Comparison of ENCODE assay signal across 8 mouse cellular contexts in the genomic region with DNA sequence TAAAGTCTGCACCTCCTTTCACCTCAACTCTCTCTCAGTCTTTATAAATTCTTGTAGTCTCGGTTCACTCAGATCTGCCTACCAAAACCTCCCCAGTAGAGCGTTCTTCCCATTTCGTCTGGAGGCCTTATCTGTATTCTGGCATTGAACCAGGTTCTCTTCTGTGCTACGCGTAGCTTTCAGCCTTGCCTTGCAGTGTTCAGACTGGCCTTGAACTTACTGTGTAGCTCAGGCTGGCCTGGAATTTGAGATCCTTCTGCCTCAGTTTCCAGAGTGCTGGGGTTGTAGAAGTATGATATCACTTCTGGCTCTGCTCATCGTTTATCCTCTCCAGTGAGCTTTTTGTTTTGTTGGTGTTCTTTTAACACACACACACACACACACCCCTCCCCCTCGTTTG. TPM values are rescaled to one million over a fixed set of nuclear protein-coding genes. Genes with fewer than 3 reads are reported as not detected.
DNase-seq lines count a peak whose midpoint lies in the region; ATAC-seq and TF ChIP-seq lines count a peak whose summit lies in the region.

No protein-coding gene starts in this region.

- no peak for DNase-seq in heart, adult 8-10 months (ENCODE audit: low spot score)
- peak; percentile 18 for DNase-seq in MN1 (ENCODE audit: low spot score)
- DNase-seq in forebrain, postnatal 0 days, result no peak
- no peak for DNase-seq in right cerebral cortex, adult 2 months (ENCODE audit: low spot score in 2 of 2)
- DNase-seq in layer of hippocampus, adult 11-12 months (ENCODE audit: low spot score), result no peak
- no peak for DNase-seq in kidney, adult 18-20 months

- H3K4me1 ChIP-seq in heart, embryonic 12.5 days (replicated peaks), result peaks cover 19% of the 10 kb centered on the region
- peaks cover 10% of the 10 kb centered on the region; the same call in 1 of the 2 replicates for H3K4me1 ChIP-seq in forebrain, postnatal 0 days (ENCODE audit: insufficient read depth)

- TF ChIP-seq CTCF in forebrain, postnatal 0 days (IDR thresholded peaks at IDR 0.05; ENCODE audit: low read depth), result no peak

- peaks cover 12% of the 10 kb centered on the region for H3K79me2 ChIP-seq in macrophage (ENCODE audit: inconsistent target)

- peak overlapping the region; percentile 80 for H3K4me3 ChIP-seq in heart, embryonic 12.5 days
- H3K4me3 ChIP-seq in forebrain, postnatal 0 days (ENCODE audit: low read depth, low read length), result peak overlapping the region; percentile 67
- peak overlapping the region; percentile 39 for H3K4me3 ChIP-seq in macrophage (ENCODE audit: inconsistent target)

- peaks cover 33% of the 10 kb centered on the region for H3K36me3 ChIP-seq in heart, embryonic 12.5 days
- peaks cover 22% of the 10 kb centered on the region for H3K36me3 ChIP-seq in forebrain, postnatal 0 days (ENCODE audit: insufficient read depth)
- H3K36me3 ChIP-seq in macrophage (ENCODE audit: inconsistent target), result peaks cover 24% of the 10 kb centered on the region

- no peaks in the 10 kb centered on the region for H3K9me3 ChIP-seq in heart, embryonic 12.5 days (replicated peaks)
- H3K9me3 ChIP-seq in forebrain, postnatal 0 days (ENCODE audit: low read length), result no peaks in the 10 kb centered on the region

- no peak for ATAC-seq in heart, embryonic 12.5 days (ENCODE audit: insufficient number of reproducible peaks, low FRiP score)
- ATAC-seq in forebrain, postnatal 0 days, result no peak

- no peak overlapping the region for H3K27ac ChIP-seq in heart, embryonic 12.5 days (ENCODE audit: poor library complexity, severe bottlenecking)
- no peak overlapping the region for H3K27ac ChIP-seq in forebrain, postnatal 0 days (ENCODE audit: low read depth, low read length)
- no peak overlapping the region for H3K27ac ChIP-seq in macrophage

- WGBS in heart, embryonic 12.5 days, result 15% methylated on average over 7 of the region's 7 CpGs
- 8% methylated on average over 7 of the region's 7 CpGs for WGBS in forebrain, postnatal 0 days
- 23% methylated on average over 6 of the region's 7 CpGs for WGBS in macrophage (ENCODE audit: missing documents)

- no peaks in the 10 kb centered on the region for H3K27me3 ChIP-seq in heart, embryonic 12.5 days (replicated peaks)
- H3K27me3 ChIP-seq in forebrain, postnatal 0 days (ENCODE audit: insufficient read depth, low read length), result no peaks in the 10 kb centered on the region

- H3K4me2 ChIP-seq in heart, embryonic 12.5 days, result peak overlapping the region; percentile 78
- H3K4me2 ChIP-seq in forebrain, postnatal 0 days (ENCODE audit: low read depth), result peak overlapping the region; percentile 89

- H3K9ac ChIP-seq in heart, embryonic 12.5 days, result peak overlapping the region; percentile 84
- peak overlapping the region; percentile 74 for H3K9ac ChIP-seq in forebrain, postnatal 0 days

RNA-seq across cellular contexts. Expression of gene Lmln, which starts 0.9 kb away (rescaled TPM):
- polyA plus RNA-seq in heart, embryonic 12.5 days (2016; fragmentation: Nextera tagmentation; extraction: Ambion mirVana), result 2.0 and 3.2 TPM in 2 replicates
- 1 to 10 TPM; 1.5 to 5.4 (median 2.1) TPM for total RNA-seq in heart, adult 8-10 months (2022)
- total RNA-seq in forebrain, postnatal 0 days (2014; rRNA removed), result 7.3 and 16.6 TPM in 2 replicates
- 0.87 and 3.0 TPM in 2 replicates for polyA plus RNA-seq in forebrain, postnatal 0 days (2015; fragmentation: Nextera tagmentation; extraction: Ambion mirVana)
- total RNA-seq in macrophage (2018; cell fraction: chromatin; rRNA removed), result 10 to 100 TPM in 15 of 26 experiments, 1 to 10 TPM in 8, under 1 TPM in 3; 0.33 to 40.0 (median 13.2) TPM
- 1 to 10 TPM in 24 of 26 experiments, under 1 TPM in 2; 0.57 to 5.0 (median 2.7) TPM for total RNA-seq in macrophage (2018; cell fraction: cytosol; rRNA removed)
- 10 to 100 TPM in 5 of 26 experiments, 1 to 10 TPM in 21; 1.5 to 14.9 (median 5.4) TPM for total RNA-seq in macrophage (2018; cell fraction: nucleus; rRNA removed)
- 1.7 to 3.2 TPM (median 1.9 TPM) in 3 replicates for polyA plus RNA-seq in macrophage (2018)

RNA-seq across cellular contexts. Expression of gene Rpl35a, which starts 7.0 kb away (rescaled TPM):
- polyA plus RNA-seq in heart, embryonic 12.5 days (2016; fragmentation: Nextera tagmentation; extraction: Ambion mirVana), result 660 and 669 TPM in 2 replicates
- total RNA-seq in heart, adult 8-10 months (2022), result 100 to 1,000 TPM; 282 to 337 (median 300) TPM
- 721 and 854 TPM in 2 replicates for total RNA-seq in forebrain, postnatal 0 days (2014; rRNA removed)
- 482 and 654 TPM in 2 replicates for polyA plus RNA-seq in forebrain, postnatal 0 days (2015; fragmentation: Nextera tagmentation; extraction: Ambion mirVana)
- 100 to 1,000 TPM in 1 of 26 experiments, 10 to 100 TPM in 25; 31.1 to 216 (median 55.7) TPM for total RNA-seq in macrophage (2018; cell fraction: chromatin; rRNA removed)
- total RNA-seq in macrophage (2018; cell fraction: cytosol; rRNA removed), result 100 to 1,000 TPM; 282 to 615 (median 404) TPM
- total RNA-seq in macrophage (2018; cell fraction: nucleus; rRNA removed), result 100 to 1,000 TPM in 3 of 26 experiments, 10 to 100 TPM in 23; 37.4 to 123 (median 71.6) TPM
- polyA plus RNA-seq in macrophage (2018), result 621 to 1,326 TPM (median 1,292 TPM) in 3 replicates

RNA-seq across cellular contexts. Expression of gene Iqcg, which starts 7.2 kb away (rescaled TPM):
- 1.7 and 1.9 TPM in 2 replicates for polyA plus RNA-seq in heart, embryonic 12.5 days (2016; fragmentation: Nextera tagmentation; extraction: Ambion mirVana)
- 1 to 10 TPM in 1 of 4 experiments, under 1 TPM in 3; 0.31 to 1.6 (median 0.45) TPM for total RNA-seq in heart, adult 8-10 months (2022)
- total RNA-seq in forebrain, postnatal 0 days (2014; rRNA removed), result 4.6 and 8.3 TPM in 2 replicates
- 3.3 and 6.0 TPM in 2 replicates for polyA plus RNA-seq in forebrain, postnatal 0 days (2015; fragmentation: Nextera tagmentation; extraction: Ambion mirVana)
- 1 to 10 TPM in 1 of 26 experiments, under 1 TPM in 15, not detected in 10; 0.13 to 1.4 (median 0.41) TPM for total RNA-seq in macrophage (2018; cell fraction: chromatin; rRNA removed)
- under 1 TPM; 0.12 to 0.85 (median 0.32) TPM for total RNA-seq in macrophage (2018; cell fraction: cytosol; rRNA removed)
- total RNA-seq in macrophage (2018; cell fraction: nucleus; rRNA removed), result 1 to 10 TPM in 2 of 26 experiments, under 1 TPM in 15, not detected in 9; 0.14 to 2.0 (median 0.32) TPM
- polyA plus RNA-seq in macrophage (2018), result 0.40 to 0.43 TPM (median 0.42 TPM) in 3 replicates
